Mouse (Mus musculus): ENCODE data around the gene Clasrp.

Gene Clasrp

GRCm38 (mm10) chr7:19561765-19562642, 42.3 kb downstream of the Clasrp start:
- peak; percentile 90 for DNase-seq

GRCm38 (mm10) chr7:19561431-19561764, 42.9 kb downstream of the Clasrp start:
- no peak for DNase-seq

- no peak for DNase-seq
Measured at GRCm38 (mm10) chr7:19560491-19561260, 43.6 kb downstream of the Clasrp start.

GRCm38 (mm10) chr7:19558965-19559364, 45.3 kb downstream of the Clasrp start:
- no peak for DNase-seq

GRCm38 (mm10) chr7:19557982-19558900, 46.0 kb downstream of the Clasrp start:
- DNase-seq, result no peak

GRCm38 (mm10) chr7:19557086-19557485, 47.2 kb downstream of the Clasrp start:
- no peak for DNase-seq

GRCm38 (mm10) chr7:19554168-19554567, 50.1 kb downstream of the Clasrp start:
- no peak for DNase-seq

- DNase-seq, result no peak
Measured at GRCm38 (mm10) chr7:19552443-19552842, 51.8 kb downstream of the Clasrp start.

- no peak for DNase-seq
Measured at GRCm38 (mm10) chr7:19551634-19552033, 52.7 kb downstream of the Clasrp start.

GRCm38 (mm10) chr7:19549394-19549793, 54.9 kb downstream of the Clasrp start:
- DNase-seq, result no peak

GRCm38 (mm10) chr7:19547344-19547969, 56.8 kb downstream of the Clasrp start:
- DNase-seq, result no peak

GRCm38 (mm10) chr7:19546007-19546406, 58.3 kb downstream of the Clasrp start:
- DNase-seq, result no peak

GRCm38 (mm10) chr7:19543584-19543983, 60.7 kb downstream of the Clasrp start:
- DNase-seq, result no peak

- peak; percentile 78 for DNase-seq
Measured at GRCm38 (mm10) chr7:19542155-19542691, 62.1 kb downstream of the Clasrp start.

GRCm38 (mm10) chr7:19541681-19542154, 62.6 kb downstream of the Clasrp start:
- no peak for DNase-seq

GRCm38 (mm10) chr7:19540771-19541566, 63.3 kb downstream of the Clasrp start:
- peak; percentile 67 for DNase-seq

- DNase-seq, result no peak
Measured at GRCm38 (mm10) chr7:19534676-19535075, 69.6 kb downstream of the Clasrp start.

- DNase-seq, result no peak
Measured at GRCm38 (mm10) chr7:19532240-19532639, 72.0 kb downstream of the Clasrp start.

- no peak for DNase-seq
Measured at GRCm38 (mm10) chr7:19531077-19531476, 73.2 kb downstream of the Clasrp start.

All from cerebellum, adult 9-10 months (tissue).